Mouse (Mus musculus): Measurements from ENCODE around the gene Olfr491. TPM values are rescaled to one million over a fixed set of nuclear protein-coding genes. Genes with fewer than 3 reads are reported as not detected.

Gene Olfr491
- polyA plus RNA-seq (2021; fragmentation: Nextera tagmentation): not detected in 2 replicates
- long read RNA-seq, experiment 1: 0 reads
- long read RNA-seq, experiment 2: 0 reads

GRCm38 (mm10) chr7:108313151-108313550 is at the start of gene Olfr491:
Olfr491 (plus strand) TSS chr7:108313451.

GRCm38 (mm10) chr7:108288834-108289233 is 24.4 kb upstream of the Olfr491 start, which contains the start of gene Olfr490:
Olfr490 (minus strand) TSS chr7:108288934.

DNA sequence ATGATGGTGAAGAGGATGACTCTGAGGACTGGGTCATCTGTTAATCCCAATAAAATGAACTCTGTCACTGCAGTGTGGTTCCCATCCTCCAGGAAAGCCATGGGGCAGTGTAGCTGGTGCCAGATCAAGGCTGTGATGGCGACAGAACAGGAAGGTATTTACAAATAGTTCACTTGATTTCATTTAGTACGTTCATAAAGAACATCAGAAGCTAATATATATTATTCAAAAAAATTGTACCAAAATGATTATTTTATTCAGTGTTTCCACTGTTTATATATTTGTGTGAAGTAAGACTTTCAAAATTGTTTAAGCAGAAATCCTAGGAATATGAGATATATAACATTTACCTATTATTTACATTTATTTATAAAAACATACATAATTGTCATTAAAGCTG is 10.3 kb downstream of the Olfr491 start, which contains the start of gene Olfr492:
Gene Olfr492, minus strand, starts transcription at position 101 of the 400 bp plus-strand sequence.

DNA sequence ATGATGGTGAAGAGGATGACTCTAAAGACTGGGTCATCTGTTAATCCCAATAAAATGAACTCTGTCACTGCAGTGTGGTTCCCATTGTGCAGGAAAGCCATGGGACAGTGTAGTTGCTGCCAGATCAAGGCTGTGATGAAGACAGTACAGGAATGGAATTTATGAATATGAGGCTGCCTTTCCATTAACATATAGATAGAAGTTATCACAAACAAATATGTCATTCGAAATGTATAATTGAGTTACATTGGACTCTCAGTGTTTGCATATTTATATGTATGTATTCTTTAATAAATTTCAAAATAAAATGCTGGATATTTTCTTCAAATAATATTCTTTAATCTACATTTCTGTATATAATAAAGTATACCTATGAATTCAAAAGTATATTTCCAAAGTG is 33.6 kb downstream of the Olfr491 start, which contains the start of gene Olfr493:
Gene Olfr493, minus strand, starts transcription at position 101 of the 400 bp plus-strand sequence.

GRCm38 (mm10) chr7:108365035-108365434 is 51.8 kb downstream of the Olfr491 start, which contains the start of gene Olfr494:
Olfr494 (plus strand) TSS chr7:108365335.

Other genes with a start within 250 kb of the Olfr491 start
- not detected in 2 replicates for gene Olfr480, start 246.1 kb upstream of the Olfr491 start, polyA plus RNA-seq (2021; fragmentation: Nextera tagmentation)
- gene Olfr481, start 233.6 kb upstream of the Olfr491 start, polyA plus RNA-seq (2021; fragmentation: Nextera tagmentation): not detected in 2 replicates
- gene Olfr482, start 215.9 kb upstream of the Olfr491 start, polyA plus RNA-seq (2021; fragmentation: Nextera tagmentation): not detected in 2 replicates
- gene Olfr483, start 212.6 kb upstream of the Olfr491 start, polyA plus RNA-seq (2021; fragmentation: Nextera tagmentation): not detected in 2 replicates
- 0.06 TPM in 1 of 2 replicates, not detected in the other for gene Olfr484, start 186.0 kb upstream of the Olfr491 start, polyA plus RNA-seq (2021; fragmentation: Nextera tagmentation)
- not detected in 2 replicates for gene Olfr485, start 153.6 kb upstream of the Olfr491 start, polyA plus RNA-seq (2021; fragmentation: Nextera tagmentation)
- not detected in 2 replicates for gene Olfr486, start 140.7 kb upstream of the Olfr491 start, polyA plus RNA-seq (2021; fragmentation: Nextera tagmentation)
- gene Olfr487, start 98.8 kb upstream of the Olfr491 start, polyA plus RNA-seq (2021; fragmentation: Nextera tagmentation): not detected in 2 replicates
- gene Olfr488, start 55.1 kb upstream of the Olfr491 start, polyA plus RNA-seq (2021; fragmentation: Nextera tagmentation): not detected in 2 replicates
- not detected in 2 replicates for gene Olfr490, start 24.5 kb upstream of the Olfr491 start, polyA plus RNA-seq (2021; fragmentation: Nextera tagmentation)
- not detected in 2 replicates for gene Olfr492, start 10.2 kb downstream of the Olfr491 start, polyA plus RNA-seq (2021; fragmentation: Nextera tagmentation)
- gene Olfr493, start 33.5 kb downstream of the Olfr491 start, polyA plus RNA-seq (2021; fragmentation: Nextera tagmentation): not detected in 2 replicates
- gene Olfr494, start 51.9 kb downstream of the Olfr491 start, polyA plus RNA-seq (2021; fragmentation: Nextera tagmentation): not detected in 2 replicates
- not detected in 2 replicates for gene Olfr495, start 79.7 kb downstream of the Olfr491 start, polyA plus RNA-seq (2021; fragmentation: Nextera tagmentation)
- not detected in 2 replicates for gene Olfr497, start 107.0 kb downstream of the Olfr491 start, polyA plus RNA-seq (2021; fragmentation: Nextera tagmentation)
- not detected in 2 replicates for gene Olfr498, start 151.9 kb downstream of the Olfr491 start, polyA plus RNA-seq (2021; fragmentation: Nextera tagmentation)
- not detected in 2 replicates for gene Olfr502, start 211.6 kb downstream of the Olfr491 start, polyA plus RNA-seq (2021; fragmentation: Nextera tagmentation)
- gene Olfr503, start 231.1 kb downstream of the Olfr491 start, polyA plus RNA-seq (2021; fragmentation: Nextera tagmentation): not detected in 2 replicates